Mouse (Mus musculus) forebrain, embryonic 16.5 days (tissue): Measurements from ENCODE around the gene Chmp6. TPM values are rescaled to one million over a fixed set of nuclear protein-coding genes. Genes with fewer than 3 reads are reported as not detected.

Experiments used
- ATAC-seq: fragments of 200-750 bp; cut with Nextera tagmentation; 2 replicates; pipeline ENCODE4 v1.8.0; 2017; ENCODE audit warnings: mild to moderate bottlenecking, moderate library complexity
- H3K27ac ChIP-seq: fragments of 300-500 bp; sonication (generic); 2 replicates; pipeline ENCODE4 v1.5.1; 2014; ENCODE audit warnings: low read length, control low read depth
- H3K27me3 ChIP-seq: fragments of 300-500 bp; sonication (generic); replicated peaks from 2 replicates; pipeline ENCODE4 v1.6.1; 2014; ENCODE audit warnings: low read length; ENCODE audit not compliant: control insufficient read depth, insufficient read depth
- H3K36me3 ChIP-seq: fragments of 300-500 bp; sonication (generic); 2 replicates; pipeline ENCODE4 v1.6.1; 2014; ENCODE audit not compliant: control insufficient read depth, insufficient read depth
- H3K4me1 ChIP-seq: fragments of 300-500 bp; sonication (generic); replicated peaks from 2 replicates; pipeline ENCODE4 v1.6.1; 2014; ENCODE audit warnings: low read length; ENCODE audit not compliant: control insufficient read depth, insufficient read depth
- H3K4me2 ChIP-seq: fragments of 300-500 bp; sonication (generic); 2 replicates; pipeline ENCODE4 v1.6.1; 2014; ENCODE audit warnings: mild to moderate bottlenecking, low read length, control low read depth
- H3K4me3 ChIP-seq: fragments of 300-500 bp; sonication (generic); replicated peaks from 2 replicates; pipeline ENCODE4 v1.5.1; 2014; ENCODE audit warnings: mild to moderate bottlenecking, low read length, control low read depth
- H3K9ac ChIP-seq: fragments of 300-500 bp; sonication (generic); replicated peaks from 2 replicates; pipeline ENCODE4 v1.6.1; 2014; ENCODE audit warnings: low read depth, low read length, control low read depth
- H3K9me3 ChIP-seq: fragments of 300-500 bp; sonication (generic); 2 replicates; pipeline ENCODE4 v1.6.1; 2016; ENCODE audit warnings: low read length; ENCODE audit not compliant: control insufficient read depth
- WGBS: fragments of 180-500 bp; shearing (Covaris S2); extraction: QIAGEN DNeasy Blood & Tissue Kit; methylation state at CpG from one replicate; pipeline ENCODE4 v1.1.7; 2014; 5-methylcytosine and 5-hydroxymethylcytosine counted together
- polyA plus RNA-seq: library from polyadenylated mRNA; unstranded; fragments of >200 nt; fragmentation: Nextera tagmentation; extraction: Ambion mirVana; gene quantifications from 2 replicates; pipeline ENCODE4 v1.2.1, GENCODE M21; 2015

Gene Chmp6
- polyA plus RNA-seq, 1 experiment from 2014 or later = 96.5 TPM

- Histone ChIP-seq H3K27me3 (no peaks in the 10 kb centered on the region), H3K4me2 (no peak overlapping the region), H3K4me3 (no peak overlapping the region), H3K36me3 (no peaks in the 10 kb centered on the region), H3K27ac (no peak overlapping the region), H3K9ac (no peak overlapping the region), H3K9me3 (no peaks in the 10 kb centered on the region), H3K4me1 (peaks cover 25% of the 10 kb centered on the region)
- no peak for ATAC-seq
- WGBS = 73% methylated on average over 2 of the region's 2 CpGs
Observed at GRCm38 (mm10) chr11:119947897-119948296, 34.7 kb downstream of the Chmp6 start.

GRCm38 (mm10) chr11:119948305-119948704, 35.1 kb downstream of the Chmp6 start:
- Histone ChIP-seq H3K9me3 (no peaks in the 10 kb centered on the region), H3K27ac (no peak overlapping the region), H3K4me3 (no peak overlapping the region), H3K36me3 (no peaks in the 10 kb centered on the region), H3K4me2 (no peak overlapping the region), H3K27me3 (no peaks in the 10 kb centered on the region), H3K9ac (no peak overlapping the region), H3K4me1 (peaks cover 24% of the 10 kb centered on the region)
- ATAC-seq = no peak
- WGBS = 68% methylated on average over 4 of the region's 4 CpGs

GRCm38 (mm10) chr11:119948803-119949202, 35.6 kb downstream of the Chmp6 start:
- 83% methylated on average over 2 of the region's 2 CpGs for WGBS
- Histone ChIP-seq H3K9me3 (no peaks in the 10 kb centered on the region), H3K27ac (no peak overlapping the region), H3K4me3 (no peak overlapping the region), H3K9ac (no peak overlapping the region), H3K27me3 (no peaks in the 10 kb centered on the region), H3K4me1 (peaks cover 20% of the 10 kb centered on the region), H3K36me3 (no peaks in the 10 kb centered on the region), H3K4me2 (no peak overlapping the region)
- no peak for ATAC-seq

- no peak for ATAC-seq
Observed at GRCm38 (mm10) chr11:119950535-119950934, 37.3 kb downstream of the Chmp6 start.

GRCm38 (mm10) chr11:119951326-119951725, 38.1 kb downstream of the Chmp6 start:
- Histone ChIP-seq H3K27ac (no peak overlapping the region), H3K4me3 (no peak overlapping the region), H3K4me1 (peaks cover 8% of the 10 kb centered on the region), H3K9ac (no peak overlapping the region), H3K9me3 (no peaks in the 10 kb centered on the region), H3K27me3 (no peaks in the 10 kb centered on the region), H3K36me3 (no peaks in the 10 kb centered on the region), H3K4me2 (no peak overlapping the region)
- WGBS = 87% methylated on average over 6 of the region's 6 CpGs
- no peak for ATAC-seq

More at GRCm38 (mm10) chr11:119950535-119950934, 37.3 kb downstream of the Chmp6 start:
- no peak overlapping the region for H3K27ac ChIP-seq
- no peaks in the 10 kb centered on the region for H3K36me3 ChIP-seq
- no peaks in the 10 kb centered on the region for H3K27me3 ChIP-seq
- no peak overlapping the region for H3K4me2 ChIP-seq
- WGBS = 95% methylated on average over 3 of the region's 3 CpGs
- no peaks in the 10 kb centered on the region for H3K9me3 ChIP-seq
- no peak overlapping the region for H3K4me3 ChIP-seq
- no peak overlapping the region for H3K9ac ChIP-seq
- peaks cover 8% of the 10 kb centered on the region for H3K4me1 ChIP-seq

- Histone ChIP-seq H3K4me2 (no peak overlapping the region), H3K4me3 (no peak overlapping the region), H3K4me1 (peaks cover 8% of the 10 kb centered on the region), H3K27me3 (no peaks in the 10 kb centered on the region), H3K27ac (no peak overlapping the region), H3K9ac (no peak overlapping the region), H3K9me3 (no peaks in the 10 kb centered on the region), H3K36me3 (no peaks in the 10 kb centered on the region)
- no peak for ATAC-seq
- 47% methylated on average over 5 of the region's 5 CpGs for WGBS
Observed at GRCm38 (mm10) chr11:119952429-119953224, 39.4 kb downstream of the Chmp6 start.

GRCm38 (mm10) chr11:119954233-119954632, 41.0 kb downstream of the Chmp6 start:
- Histone ChIP-seq H3K4me3 (no peak overlapping the region), H3K4me1 (peaks cover 8% of the 10 kb centered on the region), H3K9ac (no peak overlapping the region), H3K27me3 (no peaks in the 10 kb centered on the region), H3K27ac (no peak overlapping the region), H3K4me2 (no peak overlapping the region), H3K36me3 (no peaks in the 10 kb centered on the region), H3K9me3 (no peaks in the 10 kb centered on the region)
- WGBS = 86% methylated on average over 4 of the region's 4 CpGs
- ATAC-seq = no peak

- Histone ChIP-seq H3K27me3 (no peaks in the 10 kb centered on the region), H3K4me1 (peaks cover 8% of the 10 kb centered on the region), H3K9me3 (no peaks in the 10 kb centered on the region), H3K9ac (no peak overlapping the region), H3K4me3 (no peak overlapping the region), H3K36me3 (no peaks in the 10 kb centered on the region), H3K27ac (no peak overlapping the region), H3K4me2 (no peak overlapping the region)
- ATAC-seq = no peak
- WGBS = 76% methylated on average over 2 of the region's 2 CpGs
Observed at GRCm38 (mm10) chr11:119954749-119955337, 41.6 kb downstream of the Chmp6 start.

- Histone ChIP-seq H3K4me3 (no peak overlapping the region), H3K36me3 (no peaks in the 10 kb centered on the region), H3K27ac (no peak overlapping the region), H3K9me3 (no peaks in the 10 kb centered on the region), H3K4me2 (no peak overlapping the region), H3K9ac (no peak overlapping the region), H3K27me3 (no peaks in the 10 kb centered on the region), H3K4me1 (peaks cover 8% of the 10 kb centered on the region)
- WGBS = 80% methylated on average over 3 of the region's 3 CpGs
- no peak for ATAC-seq
Observed at GRCm38 (mm10) chr11:119955432-119955831, 42.2 kb downstream of the Chmp6 start.
